Mouse (Mus musculus): ENCODE results near the gene Cadm1.

Cadm1 gene

DNA sequence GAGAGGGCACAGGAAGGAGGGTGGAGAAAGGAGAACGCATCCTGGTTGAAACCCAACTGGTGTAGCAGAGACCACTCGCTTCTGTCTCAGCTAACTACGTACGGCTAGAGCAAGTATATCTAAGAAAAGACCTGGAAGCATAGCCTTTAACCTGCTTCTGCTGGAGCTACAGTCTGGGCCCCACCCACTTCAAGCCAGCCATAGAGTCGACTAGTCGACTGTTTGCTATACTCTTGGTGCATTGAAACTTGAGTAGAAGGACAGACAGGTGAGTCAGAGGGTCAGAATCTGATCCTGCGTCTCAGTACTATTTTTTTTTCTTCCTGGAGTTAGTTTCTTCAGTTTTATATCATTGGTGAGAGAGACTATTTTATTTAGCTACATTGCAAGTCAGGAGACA, 78.5 kb downstream of the Cadm1 start:
- no peak for DNase-seq (ENCODE audit: low spot score in 2 of 2)

DNA sequence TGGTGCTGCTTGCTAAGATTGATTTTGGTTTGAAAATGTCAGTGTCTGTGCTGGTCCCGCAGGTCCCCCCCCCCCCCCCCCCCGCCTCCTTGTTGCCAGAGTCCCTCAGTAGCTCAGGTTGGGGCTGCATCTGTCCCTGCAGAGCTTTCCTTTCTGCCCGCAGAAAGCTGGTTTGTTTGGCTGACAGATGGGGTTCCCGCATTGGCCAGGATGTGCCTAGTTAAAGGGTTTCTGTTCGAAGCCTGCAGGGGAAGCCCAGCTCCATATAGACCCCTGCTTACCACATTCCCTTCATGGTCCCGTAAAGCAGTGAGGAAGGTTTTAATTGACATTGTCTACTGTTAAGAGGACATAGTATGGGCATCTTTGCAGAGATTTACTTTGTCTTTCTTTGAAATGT, 78.9 kb downstream of the Cadm1 start:
- no peak for DNase-seq (ENCODE audit: low spot score in 2 of 2)

DNA sequence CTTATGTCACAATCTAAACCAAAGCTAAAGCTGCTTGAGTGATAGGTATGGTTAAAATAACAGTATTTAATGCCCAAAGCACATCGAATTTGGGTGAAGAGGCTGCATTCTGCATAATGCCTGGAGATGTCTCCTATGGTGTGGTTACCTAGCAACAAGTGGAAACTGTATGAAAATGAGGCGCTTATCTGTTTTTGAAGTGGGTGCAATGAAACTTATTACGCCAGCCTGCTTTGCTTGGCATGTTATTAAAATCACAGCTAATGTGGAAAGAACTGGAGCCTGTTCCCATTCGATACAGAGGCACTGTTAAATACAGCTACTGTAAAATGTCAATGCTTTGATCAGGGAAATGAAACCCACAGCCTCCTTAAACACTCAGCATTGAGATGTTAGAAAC, 79.5 kb downstream of the Cadm1 start:
- DNase-seq (ENCODE audit: low spot score in 2 of 2): no peak

DNA sequence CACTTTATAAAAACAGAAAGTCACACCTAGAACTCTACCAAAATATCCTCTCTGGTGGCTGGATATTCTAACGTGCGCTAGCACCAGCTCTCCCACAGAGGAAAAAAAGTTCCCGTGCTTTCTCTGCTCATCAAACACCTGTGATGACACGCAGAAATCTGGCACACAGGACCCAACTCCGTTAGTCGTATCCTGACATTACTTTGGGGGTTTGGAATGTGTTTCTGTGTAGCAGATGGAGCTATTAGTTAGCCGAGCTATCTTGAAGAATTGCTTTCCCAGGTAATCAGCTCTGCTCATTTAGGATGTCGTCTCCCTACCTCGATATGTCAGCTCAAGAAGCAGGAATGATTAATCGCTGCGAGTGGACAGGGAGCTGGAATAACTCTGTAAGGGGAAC, 80.3 kb downstream of the Cadm1 start:
- DNase-seq (ENCODE audit: low spot score in 2 of 2): no peak

DNA sequence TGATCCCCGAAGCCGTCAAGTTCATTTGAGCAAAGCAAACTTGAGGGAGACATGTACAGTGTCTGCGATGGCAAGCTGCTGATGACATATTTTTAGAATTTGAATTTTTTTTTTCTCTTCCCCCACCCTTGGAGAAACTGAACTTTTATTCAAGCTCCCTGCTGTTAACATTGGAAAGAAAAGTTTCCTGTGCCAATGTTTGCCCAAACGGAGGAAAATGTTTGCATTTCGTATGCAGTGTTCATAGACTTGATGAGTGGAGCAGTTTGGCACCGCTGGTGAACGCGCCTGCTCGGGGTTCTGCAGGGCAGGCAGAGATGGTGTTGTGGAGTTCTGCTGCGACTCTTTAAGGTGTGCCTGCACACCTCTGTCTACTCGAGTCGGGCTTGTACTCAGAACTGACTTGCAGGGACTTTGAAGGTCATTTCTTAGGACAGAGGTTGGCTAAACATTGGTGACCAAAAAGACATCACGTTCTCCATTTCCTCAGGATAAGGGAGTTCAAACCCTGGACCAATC, 83.0 kb downstream of the Cadm1 start:
- DNase-seq (ENCODE audit: low spot score in 2 of 2): no peak

DNA sequence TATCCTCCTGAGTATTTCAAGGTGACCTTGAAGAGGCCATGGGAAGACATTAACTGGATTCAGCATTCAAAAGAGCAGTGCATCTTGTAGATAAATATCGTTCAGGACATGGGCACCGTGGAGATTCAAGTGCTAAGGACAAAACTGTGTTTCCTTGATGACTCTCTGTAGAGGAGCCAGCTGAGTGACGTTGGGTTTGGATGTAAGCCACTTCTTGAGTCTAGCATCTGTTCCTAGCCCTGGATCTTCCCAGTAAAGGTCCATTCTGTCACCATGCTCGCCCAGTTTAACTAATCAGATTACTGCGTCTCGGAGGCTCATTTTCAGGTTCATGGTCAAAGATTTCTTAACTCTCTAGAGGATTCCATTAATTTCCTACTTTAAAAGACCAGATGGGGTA, 85.1 kb downstream of the Cadm1 start:
- no peak for DNase-seq (ENCODE audit: low spot score in 2 of 2)

DNA sequence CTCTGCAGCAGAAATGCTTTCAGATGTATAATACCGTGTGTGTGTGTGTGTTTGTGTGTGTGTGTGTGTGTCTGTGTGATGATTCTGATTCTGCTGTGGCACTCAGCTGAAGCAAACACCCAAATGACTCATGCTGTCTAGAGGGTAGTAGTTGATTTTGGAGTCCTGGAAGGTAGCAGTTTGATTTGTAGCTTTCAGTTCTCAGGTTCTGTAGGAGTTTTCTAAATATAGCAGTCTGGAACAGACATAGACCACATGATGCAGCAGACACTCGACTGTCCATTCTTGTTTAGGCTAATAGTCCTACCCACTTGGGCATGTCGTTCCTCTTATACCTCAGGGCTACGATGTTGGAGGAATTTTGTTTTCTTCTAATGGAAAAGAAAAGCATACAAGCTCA, 86.4 kb downstream of the Cadm1 start:
- no peak for DNase-seq (ENCODE audit: low spot score in 2 of 2)

DNA sequence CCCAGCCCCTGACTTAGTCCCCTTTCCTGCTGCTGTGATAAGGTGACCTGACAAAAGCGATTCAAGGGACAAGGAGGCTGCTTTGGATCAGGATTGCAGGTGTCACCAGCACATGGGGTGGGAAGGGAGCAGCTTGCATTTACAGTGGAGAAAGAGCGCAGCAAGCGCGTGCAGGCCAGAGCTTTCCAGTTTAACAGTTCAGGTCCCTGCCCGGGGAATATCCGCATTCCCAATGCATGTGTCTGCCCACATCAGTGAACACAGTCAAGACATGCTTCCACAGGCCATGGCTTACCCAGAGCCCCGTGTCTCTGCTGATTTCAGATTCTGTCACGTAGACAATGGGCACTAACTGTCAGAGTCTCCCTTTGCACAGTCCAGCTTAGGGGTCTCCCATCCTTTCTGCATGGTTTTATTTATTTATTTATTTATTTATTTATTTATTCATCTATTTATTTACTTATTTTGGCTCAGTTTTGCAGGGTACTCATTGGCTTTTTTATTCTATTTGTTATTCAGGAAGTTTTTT, 89.6 kb downstream of the Cadm1 start:
- DNase-seq (ENCODE audit: low spot score in 2 of 2): no peak

DNA sequence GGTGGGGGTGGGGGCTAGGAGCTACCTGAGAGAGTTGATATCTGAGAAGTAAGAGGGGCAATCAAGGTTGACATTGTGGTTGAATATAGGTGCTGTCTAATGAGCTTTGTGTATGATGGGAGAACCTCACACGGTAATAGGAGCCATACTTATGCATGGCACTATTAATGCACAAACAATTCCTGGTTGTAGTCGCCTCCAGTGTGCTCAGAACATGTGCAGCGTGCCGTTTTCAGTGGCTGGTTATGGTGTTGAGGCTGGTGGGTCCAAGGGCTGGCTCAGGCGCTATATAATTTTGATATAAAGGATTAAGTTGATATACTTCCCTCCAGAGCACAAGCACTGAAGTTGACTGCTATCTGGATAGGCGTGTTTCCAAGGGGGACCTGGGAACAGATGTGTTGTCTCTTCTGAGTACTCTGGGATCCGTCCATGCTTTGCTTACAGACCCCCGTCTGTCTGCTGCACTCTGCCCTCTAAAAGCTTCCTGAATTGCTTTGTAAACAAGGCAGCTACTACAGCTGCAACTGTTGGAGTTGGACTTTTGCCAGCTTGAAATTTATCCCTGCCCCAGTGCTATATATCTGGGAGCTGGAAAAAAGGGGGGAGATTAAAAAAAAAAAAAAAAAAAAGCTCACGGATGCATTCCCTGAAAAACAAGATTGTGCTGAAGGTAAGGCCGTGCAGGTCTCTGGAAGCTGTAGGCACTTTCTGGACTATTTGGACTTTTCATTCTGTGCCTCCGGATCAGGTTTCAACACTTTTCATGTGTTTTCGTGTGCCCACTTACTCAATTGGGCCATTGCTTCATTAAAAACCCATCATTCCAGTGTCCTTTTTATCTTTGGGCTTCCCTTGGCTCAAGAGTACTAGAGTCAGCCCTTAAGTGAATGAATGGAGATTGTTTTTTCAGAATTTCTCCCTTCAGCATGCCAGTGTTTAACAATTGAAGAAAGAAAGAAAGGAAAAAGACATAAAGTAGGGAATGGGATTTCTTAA, 93.8 kb downstream of the Cadm1 start:
- no peak for DNase-seq (ENCODE audit: low spot score in 2 of 2)

DNA sequence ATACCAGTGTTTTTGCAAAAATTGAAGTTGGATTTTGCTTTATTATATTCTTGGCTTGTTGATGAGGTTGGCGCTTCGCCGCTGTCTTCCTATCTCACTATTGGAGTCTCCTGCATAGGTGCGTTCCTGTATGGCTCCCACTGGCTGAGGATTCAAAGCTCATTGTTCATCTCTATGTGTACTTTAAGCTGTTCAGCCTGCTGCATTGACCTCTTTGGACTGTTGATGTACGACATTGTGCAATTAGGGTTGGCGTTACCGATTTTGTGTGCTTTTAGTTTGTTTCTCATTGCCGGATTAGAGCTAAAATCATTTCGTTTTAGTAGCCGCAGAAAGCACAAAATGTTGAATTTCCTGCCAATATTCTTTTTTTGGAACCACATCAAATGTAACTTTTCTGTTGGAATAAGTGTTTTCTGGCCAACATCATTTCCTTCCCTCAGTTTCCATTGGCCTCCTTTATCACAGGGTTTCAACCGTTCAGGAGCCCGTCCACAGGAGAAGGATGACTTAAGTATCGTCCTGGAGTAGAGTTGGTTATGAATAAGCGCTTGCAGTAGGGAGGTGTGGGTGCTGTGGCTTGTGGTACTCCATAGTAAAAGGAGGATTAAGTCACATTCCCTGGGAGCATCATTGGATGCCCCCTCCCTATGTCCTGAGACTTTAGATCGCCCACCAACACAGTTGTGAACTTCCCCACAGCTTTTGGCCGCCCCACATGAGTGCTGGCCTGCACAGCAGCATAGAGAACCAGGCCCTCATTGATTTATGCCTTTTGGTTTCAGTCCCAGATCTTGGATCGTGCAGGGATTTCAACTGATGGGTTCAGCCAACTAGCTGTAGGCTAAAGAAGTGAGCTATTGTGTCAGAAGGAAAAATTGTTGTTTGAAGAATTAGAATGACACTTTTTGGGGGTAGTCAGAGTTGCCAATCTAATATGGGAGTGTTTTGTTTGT, 94.9 kb downstream of the Cadm1 start:
- no peak for DNase-seq (ENCODE audit: low spot score in 2 of 2)

DNA sequence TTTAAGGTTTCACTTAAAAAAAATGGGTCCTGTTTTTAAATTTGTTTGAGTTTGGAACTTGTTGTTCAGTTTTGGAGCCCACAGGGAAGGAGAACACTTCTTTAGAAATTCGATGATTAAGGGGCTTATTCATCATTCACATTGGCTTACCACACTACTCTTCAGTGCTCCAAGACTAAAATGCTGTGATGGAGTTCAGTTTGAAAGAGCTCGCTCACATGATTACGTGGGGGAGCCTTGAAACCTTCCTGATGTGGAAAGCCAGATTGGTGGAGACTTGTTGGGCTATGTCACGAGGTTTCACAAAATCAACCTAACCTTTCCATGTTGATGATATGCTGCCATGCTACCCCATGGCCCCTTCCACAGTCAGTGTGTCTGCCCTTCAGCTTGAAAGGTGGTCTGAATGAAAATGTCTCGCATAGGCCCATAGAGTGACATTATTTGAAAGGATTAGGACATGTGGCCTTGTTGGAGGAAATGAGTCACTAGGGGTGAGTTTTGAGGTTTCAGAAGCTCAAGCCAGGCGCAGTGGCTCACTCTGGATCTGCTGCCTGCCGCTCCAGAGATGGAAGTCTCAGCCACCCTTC, 95.7 kb downstream of the Cadm1 start:
- DNase-seq (ENCODE audit: low spot score in 2 of 2): no peak

DNA sequence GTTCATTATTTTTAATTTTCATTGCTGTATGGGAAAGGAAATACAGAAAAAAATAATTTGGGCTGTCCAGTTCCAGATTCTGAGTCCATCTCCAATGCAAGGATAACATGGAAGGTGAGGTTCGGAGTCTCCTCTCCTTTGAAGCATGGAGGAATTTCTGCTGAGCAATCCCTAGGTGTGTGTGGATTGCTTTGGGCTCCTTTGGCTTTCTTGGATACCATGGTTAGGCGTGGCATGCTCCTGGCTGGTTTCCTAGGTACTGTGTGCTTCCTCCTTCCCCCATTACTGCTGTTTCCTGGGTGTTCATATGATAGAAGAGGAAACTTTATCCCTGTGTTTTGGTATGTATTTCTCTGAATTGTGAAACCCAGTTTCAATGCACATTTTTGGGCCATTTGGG, 98.0 kb downstream of the Cadm1 start:
- no peak for DNase-seq (ENCODE audit: low spot score in 2 of 2)

DNA sequence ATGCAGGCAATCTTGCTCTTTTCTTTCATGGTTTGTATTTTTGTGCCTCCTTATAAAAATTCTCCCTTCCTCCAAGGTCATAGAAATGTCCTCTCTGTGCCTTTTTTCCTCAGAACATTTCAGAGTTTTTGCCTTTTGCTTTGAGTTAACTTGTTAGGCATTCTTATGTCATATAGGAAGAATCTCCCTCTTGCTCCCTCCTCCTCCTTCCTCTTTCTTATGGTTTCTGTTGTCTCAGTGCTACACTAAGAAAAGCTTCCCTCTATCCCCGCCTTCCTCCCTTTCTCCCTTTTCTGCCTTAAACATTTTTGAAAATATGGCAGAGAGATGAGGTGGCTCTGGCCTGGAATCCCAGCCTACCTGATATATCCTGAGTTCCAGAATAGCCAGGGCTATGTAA, 98.6 kb downstream of the Cadm1 start:
- DNase-seq (ENCODE audit: low spot score in 2 of 2): no peak

DNA sequence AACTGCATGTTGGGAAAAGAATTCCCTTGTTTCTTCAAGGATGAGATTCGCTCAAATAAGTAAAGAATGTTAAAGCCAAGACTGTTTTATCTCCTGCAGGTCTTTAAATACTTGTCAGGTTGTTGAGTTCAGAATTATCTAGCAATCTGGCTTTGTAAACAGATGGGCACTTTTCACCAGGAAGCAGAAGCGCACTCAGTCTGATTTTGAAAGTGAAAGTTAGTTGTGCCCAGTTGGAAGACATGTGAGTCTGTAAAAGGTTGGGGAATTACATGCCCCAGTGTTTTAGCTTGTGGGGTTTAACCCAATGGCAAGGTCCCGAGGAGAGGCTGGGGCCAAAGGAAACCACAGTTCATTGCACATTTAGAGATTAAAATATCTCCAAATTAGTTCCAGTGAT, 104.7 kb downstream of the Cadm1 start:
- no peak for DNase-seq (ENCODE audit: low spot score in 2 of 2)

DNA sequence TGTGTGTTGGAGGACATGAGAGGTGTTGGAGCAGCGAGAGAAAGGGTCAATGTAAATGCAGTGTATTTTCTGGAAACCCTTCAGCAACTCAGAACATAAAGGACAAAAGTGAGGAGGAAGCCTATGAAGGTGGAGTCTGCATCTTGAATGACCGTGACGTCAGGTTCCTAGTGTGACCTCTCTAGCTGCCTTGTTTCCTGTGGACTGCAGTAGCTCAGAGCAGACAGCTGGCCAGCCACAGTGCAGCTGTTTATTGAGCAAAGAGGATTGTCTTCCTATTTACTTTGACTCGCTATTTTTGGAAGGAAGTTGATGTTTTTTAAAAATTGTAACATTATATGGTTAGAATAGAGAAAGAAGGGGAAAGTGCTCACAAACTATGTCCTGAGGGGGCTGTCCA, 112.7 kb downstream of the Cadm1 start:
- no peak for DNase-seq (ENCODE audit: low spot score in 2 of 2)

DNA sequence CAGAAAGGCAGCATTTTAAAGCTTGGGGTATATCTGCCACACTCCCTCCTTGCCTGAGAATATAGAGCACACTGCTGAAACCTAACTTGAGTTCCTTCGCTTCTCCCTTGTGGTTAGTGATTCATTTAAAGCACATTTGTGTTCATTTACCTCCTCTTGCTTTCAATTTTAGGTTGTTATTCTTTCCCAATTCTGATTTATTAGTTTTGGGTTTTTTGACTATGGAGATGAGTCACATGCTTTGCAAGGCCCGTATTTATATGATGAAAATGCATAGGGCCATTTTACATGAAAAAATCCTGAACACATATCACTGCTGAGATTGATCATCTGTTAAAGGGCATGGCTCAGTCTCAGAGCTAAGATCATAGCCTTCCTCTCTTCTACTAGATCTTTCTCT, 115.1 kb downstream of the Cadm1 start:
- DNase-seq (ENCODE audit: low spot score in 2 of 2): no peak

DNA sequence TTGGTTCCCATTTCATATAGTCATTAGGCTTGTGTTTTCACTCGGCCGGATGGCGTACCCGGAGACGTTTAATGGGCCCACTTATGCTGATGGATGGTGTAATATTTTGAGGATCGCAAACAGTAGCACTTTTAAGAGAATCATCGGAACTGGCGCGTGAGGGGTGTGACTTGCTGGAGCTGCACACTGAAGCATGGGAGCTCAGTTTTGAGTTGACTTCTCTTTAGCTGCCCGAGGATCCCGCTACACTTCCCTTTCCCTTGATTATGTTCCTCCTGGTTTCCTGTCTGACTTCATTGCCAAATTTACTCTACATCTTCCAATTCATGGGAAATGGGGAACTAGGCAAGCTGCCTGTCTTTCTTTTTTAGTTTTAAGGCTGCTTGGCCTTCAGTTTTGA, 121.5 kb downstream of the Cadm1 start:
- no peak for DNase-seq (ENCODE audit: low spot score in 2 of 2)

DNA sequence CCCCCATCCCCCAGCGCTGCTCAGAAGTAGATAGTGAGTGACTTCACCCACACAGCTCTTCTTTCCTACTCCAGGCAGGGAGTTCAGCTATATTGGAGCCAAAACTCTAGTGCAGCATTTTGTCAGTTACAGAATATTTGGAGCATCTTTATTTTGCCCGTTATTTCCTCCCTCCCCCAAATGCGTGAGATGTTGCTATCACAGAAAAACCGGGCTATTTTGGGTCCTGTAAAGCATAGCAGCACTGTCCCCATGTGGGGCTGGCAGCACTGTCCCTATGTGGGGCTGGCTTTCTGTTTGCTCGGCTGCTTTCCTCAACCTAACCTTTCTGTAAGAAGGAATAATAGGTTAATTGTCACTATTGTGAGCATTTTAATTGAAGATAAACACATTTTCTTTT, 122.2 kb downstream of the Cadm1 start:
- no peak for DNase-seq (ENCODE audit: low spot score in 2 of 2)

DNA sequence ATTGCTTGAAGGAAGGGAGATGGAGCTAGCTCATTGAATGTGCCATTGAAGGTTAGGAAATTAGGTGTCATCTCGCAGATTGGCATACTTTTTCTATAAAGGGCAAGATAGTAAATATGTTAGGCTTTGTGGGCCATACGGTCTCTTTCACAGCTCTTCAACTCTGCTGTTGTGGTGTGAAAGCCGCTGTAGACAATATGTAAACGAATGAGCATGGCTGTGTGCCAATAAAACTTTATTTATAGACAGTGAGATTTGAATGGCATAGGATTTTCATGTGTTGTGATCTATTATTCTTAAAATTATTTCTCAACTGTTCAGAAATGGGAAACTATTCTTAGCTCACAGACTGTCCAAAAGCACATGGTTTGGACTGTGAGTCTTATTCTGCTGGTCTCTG, 123.0 kb downstream of the Cadm1 start:
- no peak for DNase-seq (ENCODE audit: low spot score in 2 of 2)

DNA sequence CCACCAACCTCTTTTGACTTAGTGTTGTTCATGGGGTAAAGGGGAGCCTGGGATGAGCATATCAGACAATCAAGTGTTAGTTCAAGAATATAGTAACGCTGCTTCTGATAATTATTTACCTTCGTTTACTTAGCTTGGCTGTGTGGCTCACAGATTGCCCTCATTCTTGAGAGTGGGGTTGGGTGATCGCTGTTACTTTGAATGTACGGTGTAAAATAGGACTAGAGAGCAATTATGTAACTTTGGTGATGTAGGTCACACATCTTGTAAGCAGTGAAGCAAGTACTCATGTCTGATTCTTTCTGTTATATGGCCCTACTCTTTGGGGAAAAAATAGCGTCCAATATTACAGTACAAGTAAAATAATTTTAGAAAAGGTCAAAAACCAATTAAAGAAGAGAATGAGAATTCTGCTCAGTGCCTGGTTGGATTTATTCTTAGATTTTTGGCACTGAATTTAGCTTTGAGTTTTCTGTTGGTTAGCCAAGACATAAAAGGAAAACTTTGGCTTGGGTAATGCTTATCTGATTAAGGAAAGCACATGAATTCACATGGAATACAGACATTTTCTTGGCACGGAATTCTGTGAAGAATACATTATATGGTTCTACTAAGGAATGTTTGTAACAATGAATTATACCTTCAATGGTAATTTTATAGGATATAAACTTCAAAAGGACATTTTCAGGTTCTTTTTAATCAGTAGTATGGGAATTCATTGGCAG, 129.6 kb downstream of the Cadm1 start:
- DNase-seq (ENCODE audit: low spot score in 2 of 2): no peak

DNA sequence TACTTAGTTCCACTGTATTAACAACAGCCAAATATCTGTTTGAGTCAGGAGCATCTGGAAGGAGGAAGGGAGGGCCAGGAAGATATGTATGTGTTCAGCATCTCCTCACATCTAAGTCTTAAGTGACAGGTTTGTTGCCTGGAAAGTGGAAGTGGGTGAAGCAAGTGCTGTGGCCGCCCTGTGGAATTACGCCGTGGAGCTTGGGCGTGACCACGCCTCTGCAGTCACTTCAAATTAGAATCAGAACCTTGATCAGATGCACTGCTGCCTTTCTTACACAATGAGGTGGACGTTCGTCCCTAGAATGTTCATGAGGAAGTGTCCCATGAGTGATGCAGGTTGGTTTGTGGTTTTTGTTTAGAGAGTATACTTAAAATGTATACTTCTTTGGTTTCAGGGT, 131.6 kb downstream of the Cadm1 start:
- DNase-seq (ENCODE audit: low spot score in 2 of 2): no peak
